Mouse (Mus musculus) liver, embryonic 14.5 days (tissue): ENCODE measurements around the gene Dupd1.

Experiments
- CTCF ChIP-seq: IDR thresholded peaks from 2 replicates; pipeline ENCODE4 v1.5.1; 2016; ENCODE audit warnings: antibody characterized with exemption, low read depth, control low read depth
- EP300 ChIP-seq: IDR thresholded peaks from 2 replicates; pipeline ENCODE4 v1.6.1; 2016; ENCODE audit warnings: antibody characterized with exemption, low read depth

DNA sequence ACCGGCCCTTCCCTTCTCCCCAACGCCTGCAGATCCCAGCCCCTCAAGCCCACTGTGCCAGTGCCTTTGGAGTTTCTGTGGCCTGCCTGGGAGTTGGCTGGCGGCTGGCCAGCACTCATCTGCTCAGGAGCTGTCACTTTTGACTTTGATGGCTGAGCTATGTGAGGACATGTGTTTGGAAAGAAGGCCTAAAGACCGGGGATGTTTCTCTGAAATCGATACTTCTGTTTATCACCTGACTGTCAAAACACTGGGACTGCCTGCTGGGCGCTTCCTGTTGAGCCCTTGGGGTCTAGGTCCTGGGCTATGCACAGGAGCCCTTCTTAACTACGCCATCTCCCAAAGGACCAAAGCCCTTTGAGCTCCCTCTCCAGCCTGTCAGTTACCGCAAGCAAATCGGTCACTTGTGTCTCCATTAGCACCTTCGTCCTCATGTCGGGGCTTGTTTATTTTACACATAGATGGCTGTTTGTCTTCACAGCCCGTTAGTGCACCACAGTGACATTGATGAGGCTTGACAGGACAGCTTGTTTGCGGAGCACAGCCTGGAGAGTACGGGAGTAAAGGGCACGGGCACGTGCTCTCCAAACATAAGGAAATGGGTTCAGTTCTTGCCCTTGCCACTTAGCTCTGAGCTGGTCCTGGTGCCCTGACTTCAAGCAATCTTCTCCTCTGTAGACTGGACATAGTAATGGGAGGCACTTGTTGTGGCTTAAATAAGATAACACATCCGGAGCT, 5.4 kb upstream of the Dupd1 start:
- TF ChIP-seq CTCF: no peak
- no peak for TF ChIP-seq EP300
